Mouse (Mus musculus) cerebellum, adult 2 months (tissue): ENCODE measurements around the gene Tph1. TPM values are rescaled to one million over a fixed set of nuclear protein-coding genes. Genes with fewer than 3 reads are reported as not detected.

Experiments used
- DNase-seq, 2 experiments: peaks; one replicate each; pipeline ENCODE4 v3.0.0; 2021
- H3K27ac ChIP-seq: fragments of 200-500 bp; 2 replicates; pipeline ENCODE4 v1.5.1; 2012; ENCODE audit warnings: low read length, control low read depth, inconsistent platforms; ENCODE audit not compliant: insufficient read depth
- H3K27me3 ChIP-seq: fragments of 200-500 bp; 2 replicates; pipeline ENCODE4 v1.6.1; 2012; ENCODE audit warnings: inconsistent platforms, mild to moderate bottlenecking, low read length, moderate library complexity; ENCODE audit not compliant: control insufficient read depth, insufficient read depth
- H3K4me1 ChIP-seq: fragments of 200-500 bp; 2 replicates; pipeline ENCODE4 v1.6.1; 2011; ENCODE audit warnings: low read length; ENCODE audit not compliant: control insufficient read depth, insufficient read depth
- H3K4me3 ChIP-seq: fragments of 200-500 bp; replicated peaks from 2 replicates; pipeline ENCODE3; 2011; ENCODE audit warnings: mild to moderate bottlenecking, low read depth, low read length, control low read depth; ENCODE audit not compliant: insufficient read depth
- CTCF ChIP-seq: fragments of 200-500 bp; IDR thresholded peaks from 2 replicates; pipeline ENCODE4 v1.5.1; 2011; ENCODE audit warnings: low read depth, mild to moderate bottlenecking, control low read depth, low read length, moderate library complexity, borderline replicate concordance; ENCODE audit not compliant: insufficient read depth
- POLR2A ChIP-seq: fragments of 200-500 bp; IDR thresholded peaks from 2 replicates; pipeline ENCODE4 v1.6.1; 2011; ENCODE audit warnings: low read length, control low read depth, borderline replicate concordance; ENCODE audit not compliant: insufficient read depth
- WGBS: fragments of 180-500 bp; shearing (Covaris S2); methylation state at CpG from one replicate; pipeline ENCODE4 v1.1.7; 2018; 5-methylcytosine and 5-hydroxymethylcytosine counted together
- polyA plus RNA-seq: library from polyadenylated mRNA; depleted of rRNA; stranded (reverse); fragments of >200 nt; gene quantifications from 2 replicates; pipeline ENCODE4 v1.2.3, GENCODE M21; 2012

Tph1 gene
- polyA plus RNA-seq, 1 experiment, result not detected

- 78% methylated on average over 5 of the region's 5 CpGs for WGBS
Observed at GRCm38 (mm10) chr7:46615256-46615977, 56.9 kb downstream of the Tph1 start.

DNA sequence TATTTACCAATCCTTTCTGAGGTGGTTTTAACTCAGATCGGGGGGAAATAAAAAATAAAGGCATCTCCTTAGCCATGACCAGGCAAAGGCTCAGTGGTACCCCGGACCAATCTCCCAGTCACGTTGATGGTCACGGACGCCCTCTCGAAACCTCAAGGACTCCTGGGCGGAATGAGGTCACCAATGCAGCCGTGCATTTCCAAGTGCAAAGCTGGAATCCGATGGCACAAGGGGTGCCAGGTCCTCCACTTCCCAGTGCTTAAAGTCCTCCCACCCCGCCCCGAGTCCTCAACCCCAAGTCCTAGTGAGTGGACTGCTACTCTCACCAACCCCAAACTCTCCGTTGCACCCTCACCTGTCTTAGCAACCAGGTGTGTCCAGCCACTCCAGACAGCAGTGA, 58.1 kb downstream of the Tph1 start:
- H3K4me3 ChIP-seq, result no peak overlapping the region
- no peak for DNase-seq
- TF ChIP-seq POLR2A, result no peak
- TF ChIP-seq CTCF, result no peak
- H3K27ac ChIP-seq, result no peak overlapping the region
- H3K4me1 ChIP-seq, result peaks cover 45% of the 10 kb centered on the region
- 97% methylated on average over 12 of the region's 12 CpGs for WGBS
- H3K27me3 ChIP-seq, result no peaks in the 10 kb centered on the region

More at GRCm38 (mm10) chr7:46615256-46615977, 56.9 kb downstream of the Tph1 start:
- H3K4me1 ChIP-seq, result peaks cover 41% of the 10 kb centered on the region
- H3K27ac ChIP-seq, result no peak overlapping the region
- TF ChIP-seq CTCF, result no peak
- TF ChIP-seq POLR2A, result no peak
- no peak overlapping the region for H3K4me3 ChIP-seq
- no peak for DNase-seq
- H3K27me3 ChIP-seq, result no peaks in the 10 kb centered on the region

DNA sequence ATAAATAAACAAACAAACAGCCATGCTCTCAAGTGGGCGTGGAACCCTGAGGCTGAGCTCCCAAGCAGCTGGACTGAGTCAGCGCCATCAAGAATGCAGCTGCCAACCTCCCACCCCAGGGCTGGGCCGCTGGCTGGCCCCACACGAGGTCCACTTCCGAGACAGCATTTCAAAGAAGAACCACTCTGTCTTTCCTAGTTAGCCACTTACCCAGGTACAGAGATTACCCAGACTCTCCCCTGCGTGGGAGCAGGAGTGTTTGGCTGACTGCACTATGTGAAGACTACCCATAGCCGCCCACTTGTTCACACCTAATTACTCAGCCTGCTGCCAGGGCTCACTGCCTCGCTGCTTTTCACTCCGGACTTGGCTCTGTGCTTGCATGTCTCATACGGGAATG, 59.2 kb downstream of the Tph1 start:
- TF ChIP-seq POLR2A, result no peak
- TF ChIP-seq CTCF, result no peak
- WGBS, result 29% methylated on average over 10 of the region's 10 CpGs

DNA sequence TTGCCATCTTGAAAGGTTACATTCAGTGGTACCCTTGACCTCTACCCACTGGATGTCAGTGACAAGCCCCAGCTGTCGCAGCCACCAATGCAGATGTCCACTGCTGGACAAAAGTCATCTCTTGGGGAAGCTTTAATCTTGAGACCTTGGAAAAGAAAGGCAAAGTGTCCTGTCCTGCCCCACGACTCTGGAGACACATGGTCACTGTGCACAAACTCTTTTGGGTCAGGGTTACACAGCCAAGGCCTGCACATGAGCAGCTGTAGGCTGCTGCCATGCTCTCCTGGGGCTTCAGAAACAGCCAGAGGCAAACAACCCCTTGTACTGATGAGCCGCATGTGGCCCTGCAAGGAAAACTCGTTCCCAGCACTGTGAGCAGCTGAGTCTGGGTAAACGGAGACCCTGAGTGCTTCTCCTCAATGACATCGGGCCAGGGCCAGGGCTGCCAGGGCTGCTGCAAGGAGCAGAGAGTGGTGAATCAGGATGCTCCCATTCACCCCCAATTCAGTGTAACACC, 59.9 kb downstream of the Tph1 start:
- Histone ChIP-seq H3K4me1 (peaks cover 59% of the 10 kb centered on the region), H3K4me3 (no peak overlapping the region), H3K27me3 (no peaks in the 10 kb centered on the region), H3K27ac (peak overlapping the region; percentile 49)
- DNase-seq, result peak; percentile 26 to 42
- 56% methylated on average over 6 of the region's 6 CpGs for WGBS
- no peak for TF ChIP-seq CTCF
- TF ChIP-seq POLR2A, result no peak

More for the DNA sequence above, 59.2 kb downstream of the Tph1 start:
- Histone ChIP-seq H3K27ac (peak overlapping the region; percentile 49; the same call in 1 of the 2 replicates), H3K4me3 (no peak overlapping the region), H3K27me3 (no peaks in the 10 kb centered on the region), H3K4me1 (peaks cover 56% of the 10 kb centered on the region)
- peak; percentile 68 to 85 for DNase-seq

GRCm38 (mm10) chr7:46611970-46612369, 60.4 kb downstream of the Tph1 start:
- H3K27me3 ChIP-seq, result no peaks in the 10 kb centered on the region
- H3K27ac ChIP-seq, result peak overlapping the region; percentile 73
- peak; percentile 81 to 95 for DNase-seq
- no peak overlapping the region for H3K4me3 ChIP-seq
- WGBS, result 11% methylated on average over 9 of the region's 9 CpGs
- peaks cover 59% of the 10 kb centered on the region for H3K4me1 ChIP-seq
- TF ChIP-seq CTCF (no peak), POLR2A (no peak)

DNA sequence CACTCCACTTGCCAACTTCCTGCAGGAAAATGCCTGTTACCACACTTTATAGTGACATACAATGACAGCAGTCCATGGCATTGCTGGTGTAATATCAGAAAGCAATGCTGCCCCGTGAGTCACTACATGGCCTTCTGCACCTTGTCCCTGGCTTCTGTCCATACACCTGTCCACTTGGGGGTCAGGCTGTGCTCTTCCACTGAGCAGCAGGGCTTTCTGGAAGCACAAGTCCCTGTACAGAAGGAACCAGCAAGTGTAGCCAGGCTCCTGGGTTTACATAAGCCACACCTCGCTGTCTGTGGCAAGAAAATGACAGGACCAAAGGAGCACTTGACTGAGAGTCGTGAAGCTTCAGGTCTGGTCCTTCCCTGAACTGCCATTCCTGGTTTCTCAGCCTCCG, 63.0 kb downstream of the Tph1 start:
- no peak overlapping the region for H3K4me3 ChIP-seq
- H3K4me1 ChIP-seq, result peaks cover 72% of the 10 kb centered on the region
- 25% methylated on average over 4 of the region's 4 CpGs for WGBS
- peak; percentile 59 to 81 for DNase-seq
- H3K27me3 ChIP-seq, result no peaks in the 10 kb centered on the region
- no peak for TF ChIP-seq CTCF
- TF ChIP-seq POLR2A, result no peak
- H3K27ac ChIP-seq, result peak overlapping the region; percentile 51

- Histone ChIP-seq H3K27ac (peak overlapping the region; percentile 84; the same call in 1 of the 2 replicates), H3K27me3 (no peaks in the 10 kb centered on the region), H3K4me3 (no peak overlapping the region), H3K4me1 (peaks cover 70% of the 10 kb centered on the region)
- 43% methylated on average over 11 of the region's 11 CpGs for WGBS
- TF ChIP-seq CTCF (peak; percentile 82), POLR2A (no peak)
- DNase-seq, result peak; percentile 79 to 80
Observed at GRCm38 (mm10) chr7:46607428-46608055, 64.8 kb downstream of the Tph1 start.
